Mouse (Mus musculus): ENCODE results near the gene Fcgr3.

DNA sequence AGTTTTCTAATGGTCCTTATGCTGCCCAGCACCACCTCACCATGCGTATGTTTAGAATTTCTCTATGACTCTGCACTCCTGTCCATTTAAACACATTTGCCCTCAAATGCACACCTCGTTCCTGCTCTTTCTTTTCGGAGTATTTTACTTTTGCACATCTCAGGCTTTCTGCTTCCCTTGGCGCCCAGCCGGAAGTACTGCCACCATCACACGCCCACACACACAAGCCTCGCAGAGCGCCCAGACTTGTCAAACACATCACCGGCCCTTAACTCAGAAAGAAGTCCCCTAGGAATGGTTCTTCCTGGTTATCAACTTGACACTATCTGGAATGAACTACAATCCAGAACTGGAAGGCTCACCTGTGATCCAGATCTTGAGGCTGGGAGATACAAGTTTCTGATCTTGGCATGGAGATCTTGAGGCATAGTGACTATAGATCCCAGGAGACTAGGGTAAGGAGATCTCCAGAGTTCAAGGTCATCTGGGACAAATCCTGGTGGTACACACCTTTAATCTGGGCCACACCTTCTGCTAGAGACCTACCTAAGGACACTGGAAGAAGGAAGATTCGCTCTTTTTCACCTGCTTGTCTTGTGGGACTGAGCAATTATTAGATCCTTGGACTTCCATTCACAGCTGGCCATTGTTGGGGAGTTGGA, 38.6 kb upstream of the Fcgr3 start:
- TF ChIP-seq CTCF (conservative IDR thresholded peaks at IDR 0.05; ENCODE audit: low read length) (no peak), POU5F1 (IDR thresholded peaks at IDR 0.05; ENCODE audit: borderline replicate concordance, low read length) (no peak)

Measured in E14TG2a.4 (cell line).